Mouse (Mus musculus) embryonic facial prominence, embryonic 14.5 days (tissue): Measurements from ENCODE around the gene Stx5a. TPM values are rescaled to one million over a fixed set of nuclear protein-coding genes. Genes with fewer than 3 reads are reported as not detected.

Source experiments
- ATAC-seq: fragments of 200-750 bp; cut with Nextera tagmentation; 2 replicates; pipeline ENCODE4 v1.8.0; 2017; ENCODE audit warnings: low read depth, moderate number of reproducible peaks, moderate TSS enrichment
- DNase-seq: peaks from one replicate; pipeline ENCODE4 v3.0.0-alpha.2; 2015; ENCODE audit warnings: low spot score
- H3K27ac ChIP-seq: fragments of 300-500 bp; sonication (generic); replicated peaks from 2 replicates; pipeline ENCODE4 v1.5.1; 2014; ENCODE audit warnings: low read depth, mild to moderate bottlenecking, low read length, moderate library complexity
- H3K27me3 ChIP-seq: fragments of 300-500 bp; sonication (generic); replicated peaks from 2 replicates; pipeline ENCODE4 v1.6.1; 2014; ENCODE audit warnings: low read length; ENCODE audit not compliant: control insufficient read depth, insufficient read depth
- H3K36me3 ChIP-seq: fragments of 300-500 bp; sonication (generic); 2 replicates; pipeline ENCODE4 v1.6.1; 2014; ENCODE audit warnings: low read length, mixed read lengths; ENCODE audit not compliant: control insufficient read depth, insufficient read depth
- H3K4me1 ChIP-seq: fragments of 300-500 bp; sonication (generic); 2 replicates; pipeline ENCODE4 v1.6.1; 2014; ENCODE audit warnings: antibody characterized with exemption, low read length; ENCODE audit not compliant: control insufficient read depth, insufficient read depth
- H3K4me2 ChIP-seq: fragments of 300-500 bp; sonication (generic); 2 replicates; pipeline ENCODE4 v1.6.1; 2014; ENCODE audit warnings: low read depth, mild to moderate bottlenecking, low read length, moderate library complexity, mixed read lengths
- H3K4me3 ChIP-seq: fragments of 300-500 bp; sonication (generic); 2 replicates; pipeline ENCODE4 v1.5.1; 2014; ENCODE audit warnings: low read depth, mild to moderate bottlenecking, low read length
- H3K9ac ChIP-seq: fragments of 300-500 bp; sonication (generic); 2 replicates; pipeline ENCODE4 v1.6.1; 2014; ENCODE audit warnings: low read depth, mild to moderate bottlenecking, low read length, moderate library complexity, mixed read lengths
- H3K9me3 ChIP-seq: fragments of 300-500 bp; sonication (generic); 2 replicates; pipeline ENCODE4 v1.6.1; 2016; ENCODE audit warnings: low read length; ENCODE audit not compliant: control insufficient read depth
- WGBS: fragments of 180-500 bp; shearing (Covaris S2); extraction: QIAGEN DNeasy Blood & Tissue Kit; methylation state at CpG from one replicate; pipeline ENCODE4 v1.1.7; 2014; 5-methylcytosine and 5-hydroxymethylcytosine counted together
- polyA plus RNA-seq: library from polyadenylated mRNA; unstranded; fragments of >200 nt; fragmentation: Nextera tagmentation; extraction: Ambion mirVana; gene quantifications from 2 replicates; pipeline ENCODE4 v1.2.1, GENCODE M21; 2014

The Stx5a gene
- polyA plus RNA-seq, result 140 and 142 TPM in 2 replicates

GRCm38 (mm10) chr19:8741243-8741869, at the start of gene Stx5a:
Gene Stx5a (plus strand): TSS chr19:8741413.
- H3K9me3 ChIP-seq, result no peaks in the 10 kb centered on the region
- H3K27me3 ChIP-seq, result no peaks in the 10 kb centered on the region
- H3K27ac ChIP-seq, result peak within 1 kb of the TSS; percentile 93
- under 1% methylated on average over 32 of the region's 36 CpGs for WGBS
- peaks cover 9% of the 10 kb centered on the region for H3K4me1 ChIP-seq
- peak within 1 kb of the TSS; percentile 90 for H3K9ac ChIP-seq
- peak; percentile 98 for ATAC-seq
- peak within 1 kb of the TSS; percentile 89 for H3K4me3 ChIP-seq
- DNase-seq, result peak; percentile 99
- H3K36me3 ChIP-seq, result peaks cover 72% of the 10 kb centered on the region
- peak within 1 kb of the TSS; percentile 99 for H3K4me2 ChIP-seq

GRCm38 (mm10) chr19:8691871-8692539, 49.2 kb upstream of the Stx5a start:
- Histone ChIP-seq H3K4me3 (no peak overlapping the region), H3K4me2 (no peak overlapping the region), H3K27ac (0 out of 2 replicates have a peak overlapping the region, but pooled peaks have one; percentile 4), H3K4me1 (no peaks in the 10 kb centered on the region), H3K9me3 (no peaks in the 10 kb centered on the region), H3K36me3 (no peaks in the 10 kb centered on the region), H3K27me3 (no peaks in the 10 kb centered on the region), H3K9ac (no peak overlapping the region)
- DNase-seq (peak; percentile 50), ATAC-seq (no peak)
- 54% methylated on average over 9 of the region's 9 CpGs for WGBS

GRCm38 (mm10) chr19:8692740-8693139, 48.5 kb upstream of the Stx5a start:
- ATAC-seq, result no peak
- WGBS, result 76% methylated on average over 5 of the region's 5 CpGs
- DNase-seq, result no peak
- Histone ChIP-seq H3K4me3 (no peak overlapping the region), H3K27ac (no peak overlapping the region), H3K27me3 (no peaks in the 10 kb centered on the region), H3K9ac (no peak overlapping the region), H3K36me3 (no peaks in the 10 kb centered on the region), H3K4me1 (no peaks in the 10 kb centered on the region), H3K4me2 (no peak overlapping the region), H3K9me3 (no peaks in the 10 kb centered on the region)

GRCm38 (mm10) chr19:8695330-8695729, 45.9 kb upstream of the Stx5a start:
- WGBS, result 60% methylated on average over 6 of the region's 6 CpGs
- DNase-seq (no peak), ATAC-seq (peak; percentile 51)

GRCm38 (mm10) chr19:8699652-8700051, 41.6 kb upstream of the Stx5a start:
- Histone ChIP-seq H3K9me3 (no peaks in the 10 kb centered on the region), H3K27ac (no peak overlapping the region), H3K4me3 (no peak overlapping the region), H3K4me1 (peaks cover 4% of the 10 kb centered on the region; the same call in 1 of the 2 replicates), H3K4me2 (no peak overlapping the region), H3K9ac (no peak overlapping the region), H3K36me3 (no peaks in the 10 kb centered on the region), H3K27me3 (no peaks in the 10 kb centered on the region)
- 79% methylated on average over 9 of the region's 9 CpGs for WGBS
- no peak for DNase-seq
- ATAC-seq, result no peak

More at GRCm38 (mm10) chr19:8695330-8695729, 45.9 kb upstream of the Stx5a start:
- Histone ChIP-seq H3K9ac (no peak overlapping the region), H3K27ac (no peak overlapping the region), H3K27me3 (no peaks in the 10 kb centered on the region), H3K4me1 (no peaks in the 10 kb centered on the region), H3K4me3 (no peak overlapping the region), H3K9me3 (no peaks in the 10 kb centered on the region), H3K4me2 (no peak overlapping the region), H3K36me3 (no peaks in the 10 kb centered on the region)

- ATAC-seq (peak; percentile 59; the same call in 1 of the 2 replicates), DNase-seq (peak; percentile 71)
- Histone ChIP-seq H3K9ac (no peak overlapping the region), H3K9me3 (no peaks in the 10 kb centered on the region), H3K4me1 (peaks cover 4% of the 10 kb centered on the region; the same call in 1 of the 2 replicates), H3K36me3 (peaks cover 12% of the 10 kb centered on the region), H3K27ac (0 out of 2 replicates have a peak overlapping the region, but pooled peaks have one; percentile 48), H3K4me2 (no peak overlapping the region), H3K27me3 (no peaks in the 10 kb centered on the region), H3K4me3 (no peak overlapping the region)
- 49% methylated on average over 3 of the region's 3 CpGs for WGBS
Measured at GRCm38 (mm10) chr19:8702458-8702857, 38.8 kb upstream of the Stx5a start.

GRCm38 (mm10) chr19:8703571-8703970, 37.6 kb upstream of the Stx5a start:
- Histone ChIP-seq H3K4me3 (no peak overlapping the region), H3K9ac (no peak overlapping the region), H3K27me3 (no peaks in the 10 kb centered on the region), H3K4me1 (peaks cover 4% of the 10 kb centered on the region; the same call in 1 of the 2 replicates), H3K36me3 (peaks cover 24% of the 10 kb centered on the region), H3K9me3 (no peaks in the 10 kb centered on the region), H3K4me2 (no peak overlapping the region), H3K27ac (no peak overlapping the region)
- 69% methylated on average over 3 of the region's 4 CpGs for WGBS
- ATAC-seq (no peak), DNase-seq (no peak)

GRCm38 (mm10) chr19:8705026-8705708, 36.0 kb upstream of the Stx5a start:
- Histone ChIP-seq H3K4me1 (peaks cover 4% of the 10 kb centered on the region; the same call in 1 of the 2 replicates), H3K36me3 (peaks cover 39% of the 10 kb centered on the region), H3K9me3 (no peaks in the 10 kb centered on the region), H3K4me2 (no peak overlapping the region), H3K27ac (no peak overlapping the region), H3K27me3 (no peaks in the 10 kb centered on the region), H3K4me3 (no peak overlapping the region), H3K9ac (no peak overlapping the region)
- 73% methylated on average over 6 of the region's 6 CpGs for WGBS
- no peak for DNase-seq
- no peak for ATAC-seq
